Mouse (Mus musculus) embryo, embryonic 11 days (tissue): ENCODE results near the gene Col16a1.

Experiments used
- DNase-seq: peaks from one replicate; pipeline ENCODE4 v3.0.0-alpha.2; 2015

The Col16a1 gene

GRCm38 (mm10) chr4:130087293-130087692, 39.7 kb downstream of the Col16a1 start:
- DNase-seq: peak; percentile 85

GRCm38 (mm10) chr4:130095137-130095536, 47.5 kb downstream of the Col16a1 start:
- DNase-seq: peak; percentile 26

- DNase-seq: no peak
Observed at GRCm38 (mm10) chr4:130101183-130101582, 53.5 kb downstream of the Col16a1 start.

GRCm38 (mm10) chr4:130102111-130102651, 54.5 kb downstream of the Col16a1 start, which contains the start of gene Pef1:
Gene Pef1, plus strand, starts transcription at chr4:130102558.
- DNase-seq: peak; percentile 22

- DNase-seq: no peak
Observed at GRCm38 (mm10) chr4:130103632-130104031, 56.0 kb downstream of the Col16a1 start.

- no peak for DNase-seq
Observed at GRCm38 (mm10) chr4:130104584-130104983, 56.9 kb downstream of the Col16a1 start.

- DNase-seq: peak; percentile 86
Observed at GRCm38 (mm10) chr4:130107065-130107443, 59.4 kb downstream of the Col16a1 start.

GRCm38 (mm10) chr4:130107444-130108131, 59.9 kb downstream of the Col16a1 start:
- peak; percentile 98 for DNase-seq

- DNase-seq: no peak
Observed at GRCm38 (mm10) chr4:130108929-130109328, 61.3 kb downstream of the Col16a1 start.

- no peak for DNase-seq
Observed at GRCm38 (mm10) chr4:130109666-130110065, 62.0 kb downstream of the Col16a1 start.

GRCm38 (mm10) chr4:130110091-130110490, 62.5 kb downstream of the Col16a1 start:
- no peak for DNase-seq

GRCm38 (mm10) chr4:130112299-130112698, 64.7 kb downstream of the Col16a1 start:
- DNase-seq: no peak

- DNase-seq: no peak
Observed at GRCm38 (mm10) chr4:130112732-130113131, 65.1 kb downstream of the Col16a1 start.

GRCm38 (mm10) chr4:130120752-130121151, 73.1 kb downstream of the Col16a1 start:
- DNase-seq: no peak

GRCm38 (mm10) chr4:130121560-130121959, 73.9 kb downstream of the Col16a1 start:
- no peak for DNase-seq

- DNase-seq: no peak
Observed at GRCm38 (mm10) chr4:130123020-130123419, 75.4 kb downstream of the Col16a1 start.

- DNase-seq: no peak
Observed at GRCm38 (mm10) chr4:130124110-130124509, 76.5 kb downstream of the Col16a1 start.

- DNase-seq: no peak
Observed at GRCm38 (mm10) chr4:130125164-130125563, 77.5 kb downstream of the Col16a1 start.

GRCm38 (mm10) chr4:130125935-130126334, 78.3 kb downstream of the Col16a1 start:
- DNase-seq: peak; percentile 35

GRCm38 (mm10) chr4:130128907-130129306, 81.3 kb downstream of the Col16a1 start:
- DNase-seq: no peak

GRCm38 (mm10) chr4:130130082-130130481, 82.4 kb downstream of the Col16a1 start:
- DNase-seq: no peak

- no peak for DNase-seq
Observed at GRCm38 (mm10) chr4:130130641-130131350, 83.2 kb downstream of the Col16a1 start.

GRCm38 (mm10) chr4:130131448-130132105, 83.9 kb downstream of the Col16a1 start:
- DNase-seq: no peak
